Mouse (Mus musculus) embryonic stem cell, embryonic (primary cell): ENCODE measurements around the gene Nt5c3.

Source experiments
- CTCF ChIA-PET, 4 experiments: fragments of 300-600 bp in 2 of 4; fragments of 350-600 bp in 2 of 4; sonication (Branson Sonifier 250); formaldehyde crosslinking; loops; one replicate each; lab custom pipeline; 2022; ENCODE audit warnings: inconsistent platforms in 2 of 4; lab: Charles Lee
- POLR2A ChIA-PET, 4 experiments: fragments of 300-600 bp in 2 of 4; fragments of 350-600 bp in 2 of 4; sonication (Branson Sonifier 250); formaldehyde crosslinking; loops; one replicate each; lab custom pipeline; 2022; ENCODE audit warnings: antibody characterized with exemption in 4 of 4, inconsistent platforms in 1 of 4; lab: Charles Lee

Gene Nt5c3

DNA sequence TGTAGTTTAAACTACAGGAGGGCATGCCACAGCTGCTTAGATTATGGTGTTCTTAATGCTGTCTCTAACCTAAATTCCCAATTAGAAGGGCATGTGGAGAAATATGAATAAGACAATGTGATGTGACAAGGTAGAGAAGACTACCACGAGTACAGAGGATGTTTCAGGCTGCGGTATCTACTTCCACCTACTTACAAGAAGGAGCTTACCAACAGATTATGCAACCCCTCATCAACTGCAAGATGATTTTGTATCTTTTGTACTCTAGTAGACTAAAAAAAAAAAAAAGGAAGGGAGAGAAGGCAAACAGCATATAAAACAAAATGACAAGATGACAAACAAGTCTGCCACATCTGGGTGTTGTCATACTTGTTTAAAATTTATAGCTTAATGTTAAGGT lies 15.3 kb downstream of the Nt5c3 start:
- ChIA-PET CTCF (interaction anchor here (0.6 to 1.6 kb wide), 9 partner anchors 8 to 204 kb away, joined by 3 to 13 read pairs (median 3); partner anchors contain the start of genes Fkbp9 (in 1 of the 4) and Lsm5 (in 1 of the 4)), POLR2A (interaction anchor here in 3 of 4 experiments (0.6 to 2.5 kb wide), 12 partner anchors 10 to 429 kb away, joined by 3 to 7 read pairs (median 4); partner anchors contain the start of genes Nt5c3 (in 1 of the 3) and Vmn1r4 (in 1 of the 3))

DNA sequence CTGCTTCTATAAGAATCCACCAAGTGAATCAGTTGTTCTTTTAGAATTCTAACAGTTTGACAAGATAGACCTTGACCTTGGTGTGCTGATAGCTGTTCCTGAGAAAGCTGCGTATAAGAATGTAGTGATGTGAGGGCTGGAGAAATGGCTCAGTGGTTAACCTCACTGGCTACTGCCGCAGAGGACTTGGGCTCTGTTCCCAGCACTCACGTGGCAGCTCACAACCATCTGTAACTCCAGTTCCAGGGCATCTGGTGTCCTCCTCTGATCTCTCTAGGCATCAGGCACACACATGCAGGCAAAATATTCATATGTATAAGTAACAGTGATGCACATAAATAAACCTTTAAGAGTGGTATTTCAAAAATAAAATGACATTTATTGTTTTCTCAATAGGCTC lies 15.8 kb downstream of the Nt5c3 start:
- POLR2A ChIA-PET: interaction anchor here in 3 of 4 experiments (0.6 to 2.5 kb wide), 5 partner anchors 12 to 111 kb away, joined by 3 to 7 read pairs (median 4); partner anchors contain the start of genes Nt5c3 (in 1 of the 3) and Vmn1r4 (in 1 of the 3)
- CTCF ChIA-PET: interaction anchor here in 3 of 4 experiments (0.6 to 1.6 kb wide), 5 partner anchors 8 to 134 kb away, joined by 3 to 13 read pairs (median 6); partner anchors contain the start of gene Fkbp9 (in 1 of the 3)

DNA sequence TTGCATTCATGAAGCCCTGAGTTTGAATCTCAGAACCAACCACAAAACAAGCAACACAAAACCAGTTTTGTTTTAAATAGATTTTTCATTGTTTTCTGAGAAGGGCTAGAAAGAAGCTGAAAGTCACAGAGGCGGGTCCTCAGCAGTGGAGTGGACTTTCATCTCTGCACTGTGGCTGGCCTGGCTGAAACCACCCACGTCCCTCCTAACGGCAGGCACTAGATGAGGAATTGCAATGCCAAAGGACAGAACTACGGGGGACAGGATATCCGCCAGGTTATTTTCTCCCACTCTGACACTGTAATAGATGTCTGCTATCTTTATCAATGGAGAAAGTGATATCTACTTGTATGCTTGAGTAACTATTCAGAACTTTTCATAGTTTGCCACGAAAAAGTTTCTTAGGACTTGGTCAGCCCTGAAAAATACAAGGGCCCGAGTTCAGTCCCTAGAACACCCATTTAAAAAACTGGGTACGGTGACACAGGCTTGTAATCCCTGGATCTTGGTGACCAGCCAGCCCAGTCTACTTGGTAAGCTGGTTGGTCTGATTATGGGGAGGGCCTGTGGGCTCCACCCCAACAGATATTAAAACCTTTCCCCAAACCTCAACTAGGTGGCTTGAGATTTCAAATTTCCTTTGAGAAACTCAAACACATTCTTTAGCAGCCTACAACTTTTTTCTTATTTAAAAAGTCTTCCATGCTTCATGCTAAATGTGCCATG lies 17.4 kb downstream of the Nt5c3 start:
- POLR2A ChIA-PET: interaction anchor here in 1 of 4 experiments (1.1 kb wide), 1 partner anchor 10 kb away, joined by 3 read pairs; no protein-coding TSS in a partner anchor
- CTCF ChIA-PET: no interaction called here

DNA sequence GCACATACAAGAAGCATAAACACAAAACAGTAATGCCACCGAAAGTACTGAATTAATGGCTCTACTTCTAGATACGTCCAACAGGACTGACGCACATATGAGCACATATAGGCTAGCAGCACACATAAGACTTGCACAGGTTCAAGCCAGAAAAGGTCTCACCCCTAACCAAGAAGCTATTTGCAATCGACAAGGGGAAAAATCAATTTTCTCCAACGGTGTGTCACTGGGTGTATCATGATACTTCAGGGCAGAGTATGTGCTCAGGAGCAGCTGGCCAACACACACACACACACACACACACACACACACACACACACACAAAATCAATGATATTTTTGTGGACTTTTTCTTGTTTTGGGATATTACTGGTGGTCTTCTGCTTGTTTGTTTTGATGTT lies 18.2 kb downstream of the Nt5c3 start:
- POLR2A ChIA-PET: interaction anchor here in 1 of 4 experiments (1.1 kb wide), 1 partner anchor 11 kb away, joined by 3 read pairs; no protein-coding TSS in a partner anchor
- CTCF ChIA-PET: no interaction called here

DNA sequence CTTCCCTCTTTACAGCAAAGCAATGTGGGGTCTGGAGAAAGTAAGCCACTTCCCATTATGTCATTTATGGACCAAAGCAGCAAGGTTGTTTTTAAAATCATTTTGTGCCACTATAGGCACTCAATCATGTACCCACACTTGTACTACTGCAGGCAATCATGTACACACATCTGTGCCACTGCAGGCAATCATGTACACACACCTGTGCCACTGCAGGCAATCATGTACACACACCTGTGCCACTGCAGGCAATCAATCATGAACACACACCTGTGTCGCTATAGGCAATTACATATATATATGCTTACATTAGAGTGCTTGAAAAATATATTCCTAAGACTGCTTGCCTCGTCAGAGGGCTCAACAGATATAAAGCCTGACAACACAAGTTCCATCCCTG lies 18.8 kb downstream of the Nt5c3 start:
- CTCF ChIA-PET: no interaction called here
- POLR2A ChIA-PET: interaction anchor here in 2 of 4 experiments (0.7 to 1.1 kb wide), 2 partner anchors 21 to 68 kb away, joined by 3 to 4 read pairs; no protein-coding TSS in a partner anchor

DNA sequence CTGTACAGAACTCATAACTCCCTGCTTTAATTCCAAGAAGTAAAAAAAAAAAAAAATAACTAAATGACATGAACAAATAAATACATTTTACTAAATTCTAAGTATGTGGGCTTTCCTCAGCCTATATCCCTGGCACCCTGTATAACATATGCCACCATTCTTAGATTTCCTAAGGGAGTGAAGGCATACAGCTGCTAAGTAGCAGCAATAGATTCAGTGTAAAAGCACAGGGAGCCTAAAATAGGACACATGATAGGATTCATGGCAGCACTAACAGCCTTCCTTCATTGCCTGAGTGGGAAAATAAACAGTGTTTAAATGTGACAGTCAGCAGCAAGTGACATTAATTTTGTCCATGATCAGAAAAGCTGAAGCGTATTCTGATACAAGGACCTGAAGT lies 19.4 kb downstream of the Nt5c3 start:
- ChIA-PET CTCF (no interaction called here), POLR2A (interaction anchor here in 2 of 4 experiments (0.7 to 1.5 kb wide), 3 partner anchors 11 to 68 kb away, joined by 3 to 4 read pairs (median 4); no protein-coding TSS in a partner anchor)

DNA sequence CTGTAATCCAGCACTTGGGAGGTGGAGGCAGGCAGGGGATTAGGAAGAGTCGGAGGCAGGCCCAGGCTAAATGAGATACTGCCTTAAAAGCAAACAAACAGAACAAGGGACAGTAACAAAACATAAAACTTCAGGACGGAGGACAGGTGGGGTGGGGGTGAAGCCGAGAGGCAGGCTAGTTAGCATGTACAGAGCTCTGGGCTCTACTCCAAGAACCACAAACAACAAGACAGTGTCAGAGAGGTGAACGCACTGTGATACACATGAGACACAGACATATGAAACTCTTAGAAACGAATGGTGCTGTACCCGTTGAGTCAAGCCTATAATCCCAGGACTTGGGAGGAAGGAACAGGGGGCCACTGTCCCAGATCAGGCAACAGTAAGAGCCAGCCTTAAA lies 19.9 kb downstream of the Nt5c3 start:
- ChIA-PET POLR2A (interaction anchor here in 2 of 4 experiments (0.7 to 5.9 kb wide), 7 partner anchors 11 to 107 kb away, joined by 3 to 67 read pairs (median 4); partner anchors contain the start of genes Fkbp9 (in 1 of the 2), Kbtbd2 (in 1 of the 2), Nt5c3 (in 1 of the 2) and Vmn1r4 (in 1 of the 2)), CTCF (no interaction called here)

DNA sequence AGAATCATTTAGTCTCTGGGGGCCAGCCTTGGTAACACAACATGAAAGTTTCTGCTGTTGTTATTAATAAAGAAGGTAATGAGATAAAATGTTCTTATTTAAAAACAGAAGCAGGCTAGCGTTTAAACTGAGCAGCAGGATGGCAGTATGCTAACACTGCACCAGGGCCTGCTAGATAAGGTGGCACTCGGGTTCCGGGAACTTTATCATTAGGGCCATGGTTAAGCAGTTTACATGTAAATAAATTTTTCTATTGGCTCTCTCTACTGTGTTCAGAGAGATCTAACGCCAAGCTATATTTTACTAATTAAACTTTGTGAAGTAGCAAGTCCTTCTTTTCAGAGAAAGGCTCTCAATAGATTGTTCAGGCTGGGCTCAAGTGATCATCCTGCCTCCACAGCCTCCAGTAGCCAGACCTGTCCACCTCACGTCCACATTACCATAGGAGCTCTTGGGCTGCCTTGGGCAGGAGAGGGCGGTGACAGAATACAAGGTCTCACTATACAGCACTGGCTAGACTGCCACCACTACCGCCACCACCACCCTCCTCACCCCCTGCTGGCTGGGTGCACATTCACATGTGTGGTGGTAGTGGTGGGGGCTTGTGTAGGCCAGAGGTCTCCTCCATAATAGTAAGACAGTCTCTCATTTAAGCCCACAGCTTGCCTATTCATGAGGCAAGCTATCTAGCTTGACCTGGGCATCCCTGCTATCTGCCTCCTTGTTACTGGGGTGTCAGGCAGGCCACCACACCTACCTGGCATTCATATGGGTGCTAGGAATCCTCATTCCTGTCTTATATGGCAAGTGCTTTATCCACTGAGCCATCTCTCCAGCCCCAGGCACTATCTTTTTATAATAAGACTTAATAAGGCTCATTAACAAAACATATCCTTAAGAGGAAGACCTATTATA lies 20.9 kb downstream of the Nt5c3 start:
- ChIA-PET POLR2A (interaction anchor here in 2 of 4 experiments (0.8 to 5.9 kb wide), 16 partner anchors 10 to 182 kb away, joined by 3 to 67 read pairs (median 10); partner anchors contain the start of genes Fkbp9 (in 2 of the 2), Nt5c3 (in 2 of the 2), Vmn1r4 (in 2 of the 2) and Kbtbd2 (in 1 of the 2)), CTCF (interaction anchor here in 1 of 4 experiments (0.7 to 1.4 kb wide), 2 partner anchors 15 to 53 kb away, joined by 3 read pairs; no protein-coding TSS in a partner anchor)

DNA sequence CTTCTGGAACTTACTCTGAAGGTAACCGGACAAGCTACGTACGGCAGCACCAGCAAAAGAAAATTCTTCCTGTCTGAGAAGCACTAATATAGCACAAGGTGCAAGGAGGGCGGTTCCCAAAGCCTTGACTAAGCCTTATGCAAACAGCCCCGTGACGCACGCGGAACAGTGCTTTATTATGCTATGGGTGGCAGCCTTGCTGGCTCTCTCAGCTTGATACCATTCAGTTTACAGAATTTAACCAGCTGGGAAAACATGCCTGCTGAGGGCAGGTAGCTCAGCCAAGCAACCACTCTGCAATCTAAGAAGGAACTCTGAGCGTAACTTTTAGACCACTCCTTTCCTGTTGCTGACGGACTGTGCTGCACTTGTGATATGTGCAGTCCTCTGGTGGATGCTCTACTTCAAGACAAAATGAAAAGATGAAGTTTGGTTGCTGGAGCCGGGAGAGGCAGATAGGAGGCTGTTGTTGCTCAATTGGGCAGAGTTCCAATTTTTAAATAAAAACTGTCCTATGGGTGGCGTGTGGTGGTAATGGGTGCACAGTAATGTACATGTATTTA lies 21.8 kb downstream of the Nt5c3 start:
- POLR2A ChIA-PET: interaction anchor here (0.5 to 5.9 kb wide), 47 partner anchors 8 to 198 kb away, joined by 3 to 67 read pairs (median 6); partner anchors contain the start of genes Fkbp9 (in 3 of the 4), Avl9 (in 2 of the 4), Nt5c3 (in 2 of the 4) and Vmn1r4 (in 2 of the 4)
- CTCF ChIA-PET: interaction anchor here in 1 of 4 experiments (0.6 to 1.4 kb wide), 3 partner anchors 9 to 52 kb away, joined by 3 read pairs; no protein-coding TSS in a partner anchor

DNA sequence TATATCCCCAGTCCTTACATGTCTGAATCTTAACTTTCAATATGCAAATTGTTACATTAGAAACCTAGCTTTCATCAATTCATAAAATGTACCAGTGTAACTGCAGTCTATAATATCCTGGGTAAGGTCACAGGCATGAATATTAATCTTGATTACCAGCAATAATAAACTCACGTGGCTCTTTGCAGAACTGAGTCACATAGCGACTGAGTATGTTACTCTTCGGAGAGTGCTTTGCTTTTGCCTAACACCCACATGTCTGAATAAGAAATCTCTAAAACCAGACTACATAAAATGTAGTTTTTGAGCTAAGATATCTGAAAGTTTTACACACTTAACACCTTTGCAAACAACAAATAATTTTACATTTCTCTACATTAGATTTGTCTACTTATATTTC lies 22.4 kb downstream of the Nt5c3 start:
- POLR2A ChIA-PET: interaction anchor here (0.6 to 5.9 kb wide), 47 partner anchors 9 to 197 kb away, joined by 3 to 67 read pairs (median 5); partner anchors contain the start of genes Fkbp9 (in 3 of the 4), Avl9 (in 2 of the 4), Nt5c3 (in 2 of the 4) and Vmn1r4 (in 2 of the 4)

DNA sequence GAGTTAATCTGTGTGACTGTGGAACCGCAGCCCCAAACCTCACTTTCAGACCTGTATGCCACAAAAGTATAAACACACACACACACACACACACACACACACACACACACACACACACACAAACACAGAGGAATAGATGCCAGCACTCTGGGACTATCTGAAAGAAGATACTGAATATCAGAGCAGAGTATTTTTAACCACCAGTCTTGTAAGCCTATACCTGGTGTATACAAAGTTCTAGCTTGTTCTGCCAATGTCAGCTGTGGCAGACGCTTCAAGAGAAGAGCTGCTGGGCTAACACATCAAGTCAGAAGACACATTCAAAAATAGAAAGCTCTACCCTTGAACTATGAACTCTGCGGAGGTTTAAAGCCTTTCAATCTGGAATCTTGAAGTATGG lies 24.1 kb downstream of the Nt5c3 start:
- POLR2A ChIA-PET: interaction anchor here in 2 of 4 experiments (0.7 to 5.9 kb wide), 23 partner anchors 9 to 792 kb away, joined by 3 to 67 read pairs (median 4); partner anchors contain the start of genes Fkbp9 (in 2 of the 2), Nt5c3 (in 2 of the 2), Vmn1r4 (in 2 of the 2) and Avl9 (in 1 of the 2)
- CTCF ChIA-PET: interaction anchor here in 2 of 4 experiments (0.7 to 1.2 kb wide), 5 partner anchors 9 to 91 kb away, joined by 3 to 6 read pairs (median 4); no protein-coding TSS in a partner anchor

More for the DNA sequence above, 22.4 kb downstream of the Nt5c3 start:
- CTCF ChIA-PET: interaction anchor here in 1 of 4 experiments (0.8 to 1.4 kb wide), 2 partner anchors 14 to 51 kb away, joined by 3 read pairs; no protein-coding TSS in a partner anchor

DNA sequence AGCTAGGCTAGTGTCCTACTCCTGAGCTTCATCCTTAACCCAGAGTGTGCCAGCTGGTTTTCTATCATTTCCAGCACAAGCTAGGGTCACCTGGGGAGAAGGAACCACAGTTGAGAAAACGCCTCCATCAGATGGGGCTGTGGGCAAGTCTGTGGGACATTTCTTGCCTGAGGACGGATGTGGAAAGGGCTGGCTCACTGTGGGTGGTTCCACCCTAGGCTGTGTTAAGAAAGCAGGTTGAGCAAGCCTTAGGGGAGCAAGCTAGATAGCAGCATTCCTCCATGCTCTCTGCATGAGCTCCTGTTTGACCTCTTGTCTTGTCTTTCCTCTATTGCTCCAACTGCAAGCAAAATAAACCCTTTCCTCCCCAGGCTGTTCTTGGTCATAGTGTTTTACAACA lies 33.0 kb downstream of the Nt5c3 start:
- POLR2A ChIA-PET: interaction anchor here in 3 of 4 experiments (0.6 to 2.2 kb wide), 8 partner anchors 9 to 55 kb away, joined by 3 to 9 read pairs (median 4); no protein-coding TSS in a partner anchor
- CTCF ChIA-PET: no interaction called here

DNA sequence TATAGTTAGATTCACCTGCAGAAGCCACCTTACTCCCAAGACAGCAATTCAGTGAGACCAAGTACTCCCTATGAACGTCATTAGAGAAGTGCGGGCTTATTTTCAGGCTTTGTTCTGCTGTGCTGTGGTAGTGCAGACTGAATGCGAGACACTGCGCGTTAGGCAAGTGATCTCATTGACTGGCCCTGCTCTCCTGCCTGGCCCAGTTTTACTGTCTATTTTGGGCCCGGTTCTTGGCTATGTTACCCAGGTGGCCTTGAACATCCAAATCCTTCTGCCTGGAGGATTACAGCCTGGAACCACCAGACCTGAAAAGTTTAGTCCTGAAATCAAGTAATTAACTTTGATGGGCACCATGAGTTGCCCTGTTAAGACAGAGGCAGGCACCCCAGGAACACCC lies 35.2 kb downstream of the Nt5c3 start:
- POLR2A ChIA-PET: interaction anchor here in 1 of 4 experiments (1.1 to 1.9 kb wide), 4 partner anchors 11 to 56 kb away, joined by 3 to 5 read pairs (median 4); no protein-coding TSS in a partner anchor
- CTCF ChIA-PET: no interaction called here

DNA sequence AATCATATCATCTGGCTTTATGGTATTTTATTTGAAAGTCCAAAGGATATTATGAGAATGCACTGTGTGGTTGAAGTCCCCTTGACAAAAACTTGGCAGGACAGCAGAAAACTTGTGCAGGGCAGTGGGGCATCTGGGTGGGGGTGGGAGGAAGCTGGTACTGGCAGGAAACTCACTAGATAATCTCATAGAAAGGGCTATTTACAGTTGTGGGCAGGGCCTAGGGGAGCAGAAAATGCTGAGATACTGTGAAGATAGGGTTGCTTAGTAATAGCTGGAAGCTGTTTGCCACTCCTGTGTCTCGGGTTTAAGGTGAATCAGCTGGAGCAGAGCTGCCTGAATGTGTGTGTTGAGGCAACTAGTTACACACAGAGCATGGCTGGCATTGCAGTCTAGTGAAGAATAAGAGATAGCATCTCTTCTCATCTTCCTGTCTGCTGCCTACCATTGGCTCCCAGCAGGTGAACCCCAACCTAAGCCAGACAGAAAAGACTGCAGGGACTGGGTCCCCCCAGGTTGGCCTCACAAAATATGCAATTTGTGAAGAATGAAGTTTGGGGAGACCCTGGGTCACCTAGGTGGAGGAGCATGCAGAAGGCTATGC lies 44.3 kb downstream of the Nt5c3 start:
- POLR2A ChIA-PET: interaction anchor here in 3 of 4 experiments (0.6 to 1.4 kb wide), 8 partner anchors 13 to 307 kb away, joined by 3 to 7 read pairs (median 3); partner anchors contain the start of genes Nt5c3 (in 1 of the 3) and Vmn1r4 (in 1 of the 3)
- CTCF ChIA-PET: interaction anchor here in 3 of 4 experiments (0.6 to 0.8 kb wide), 3 partner anchors 18 to 34 kb away, joined by 3 to 10 read pairs (median 4); no protein-coding TSS in a partner anchor

DNA sequence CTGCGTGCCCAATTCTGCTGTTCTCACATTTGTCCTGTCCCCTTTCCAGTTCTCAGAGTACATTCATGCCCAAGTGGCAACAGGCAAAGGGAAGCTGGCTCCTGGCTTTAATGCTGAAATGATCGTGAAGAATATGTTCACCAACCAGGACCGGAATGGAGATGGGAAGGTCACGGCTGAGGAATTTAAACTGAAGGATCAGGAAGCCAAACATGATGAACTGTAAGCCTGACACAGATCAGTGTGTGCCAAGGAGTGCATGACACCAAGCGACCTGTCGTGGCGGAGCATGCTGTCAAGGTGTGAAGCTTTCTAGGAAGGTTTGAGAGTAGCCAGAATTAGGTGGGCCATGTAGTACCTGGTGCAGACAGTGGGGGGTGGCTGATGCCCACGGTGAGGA lies 45.7 kb downstream of the Nt5c3 start:
- CTCF ChIA-PET: interaction anchor here in 1 of 4 experiments (1.0 kb wide), 1 partner anchor 28 kb away, joined by 3 read pairs; no protein-coding TSS in a partner anchor

DNA sequence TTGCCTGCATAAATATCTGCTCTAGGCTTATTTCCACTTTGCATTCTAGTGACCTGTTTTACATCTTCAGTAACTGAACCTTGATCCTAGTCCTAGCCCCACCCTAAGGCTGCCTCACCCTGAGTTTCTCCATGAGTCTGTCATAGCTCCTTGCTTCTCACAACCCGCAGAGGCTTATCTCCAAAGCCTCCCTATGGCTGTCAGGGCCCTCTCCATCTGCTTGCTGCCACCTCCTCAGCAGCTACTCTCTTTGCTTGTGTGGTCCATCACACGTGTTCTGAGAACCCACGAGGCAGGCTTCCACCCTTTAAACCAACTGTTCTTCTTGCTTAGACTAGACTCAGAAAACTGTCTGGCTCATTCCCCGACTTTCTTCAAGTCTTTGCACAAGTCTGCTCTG lies 46.9 kb downstream of the Nt5c3 start:
- POLR2A ChIA-PET: interaction anchor here in 1 of 4 experiments (0.8 to 2.3 kb wide), 3 partner anchors 9 to 16 kb away, joined by 3 to 10 read pairs (median 3); no protein-coding TSS in a partner anchor
- CTCF ChIA-PET: interaction anchor here in 2 of 4 experiments (1.0 to 1.1 kb wide), 2 partner anchors 27 kb away, joined by 3 read pairs; no protein-coding TSS in a partner anchor

More for the DNA sequence above, 45.7 kb downstream of the Nt5c3 start:
- POLR2A ChIA-PET: interaction anchor here in 2 of 4 experiments (0.6 to 2.3 kb wide), 5 partner anchors 17 to 40 kb away, joined by 3 to 10 read pairs (median 3); no protein-coding TSS in a partner anchor
